Mouse (Mus musculus): ENCODE results near the gene Eef1b2.
"Not testable (repeated sequence)": the region's sequence is repeated elsewhere in the genome, so short reads cannot be mapped to it uniquely, and the experiment has no call there.

Eef1b2 gene

DNA sequence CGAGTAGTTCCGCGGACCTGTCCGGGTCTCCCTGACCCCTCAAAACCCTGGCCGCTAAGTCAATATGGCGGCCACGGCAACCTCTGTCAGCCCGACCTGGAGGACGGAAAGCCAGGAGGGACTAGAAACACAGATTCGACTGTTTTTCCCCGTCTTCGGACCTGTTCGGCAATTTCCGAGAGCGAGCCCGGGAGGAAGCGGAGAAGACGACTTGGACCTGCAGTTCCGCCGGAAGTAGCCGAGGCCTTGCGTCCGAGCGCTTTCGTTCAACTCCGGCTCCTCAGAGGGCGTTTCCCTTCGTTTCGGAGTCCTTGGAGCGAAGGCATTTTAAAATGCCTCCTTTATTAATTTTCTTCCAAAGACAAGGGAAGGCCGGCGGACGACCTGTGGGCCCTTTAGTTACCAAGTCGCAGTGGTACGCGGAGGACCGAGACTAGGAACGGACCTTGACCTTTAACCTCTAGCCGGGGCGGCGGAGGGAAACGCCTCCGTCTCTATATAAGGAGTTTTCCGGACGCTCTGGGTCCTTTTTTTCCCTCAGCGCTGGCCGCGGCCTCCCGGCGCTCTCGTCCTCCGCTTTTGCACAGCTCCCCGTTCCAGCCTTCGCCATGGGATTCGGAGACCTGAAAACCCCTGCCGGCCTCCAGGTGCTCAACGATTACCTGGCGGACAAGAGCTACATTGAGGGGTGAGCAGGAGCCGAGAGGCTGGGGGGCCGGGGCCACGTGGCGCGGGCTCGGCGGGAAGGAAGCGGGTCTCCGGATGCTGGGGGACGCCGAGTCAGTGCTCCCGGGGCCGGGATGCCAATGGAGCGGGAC lies at the start of gene Eef1b2, which contains the start of gene Ndufs1:
Eef1b2 (plus strand) TSS at position 222 of the 818 bp plus-strand sequence.
Ndufs1 (minus strand) TSS at position 230 of the 818 bp plus-strand sequence.
- CTCF ChIA-PET = interaction anchor here (1.1 kb wide), 1 partner anchor 47 kb away, joined by 3 read pairs; no protein-coding TSS in a partner anchor

DNA sequence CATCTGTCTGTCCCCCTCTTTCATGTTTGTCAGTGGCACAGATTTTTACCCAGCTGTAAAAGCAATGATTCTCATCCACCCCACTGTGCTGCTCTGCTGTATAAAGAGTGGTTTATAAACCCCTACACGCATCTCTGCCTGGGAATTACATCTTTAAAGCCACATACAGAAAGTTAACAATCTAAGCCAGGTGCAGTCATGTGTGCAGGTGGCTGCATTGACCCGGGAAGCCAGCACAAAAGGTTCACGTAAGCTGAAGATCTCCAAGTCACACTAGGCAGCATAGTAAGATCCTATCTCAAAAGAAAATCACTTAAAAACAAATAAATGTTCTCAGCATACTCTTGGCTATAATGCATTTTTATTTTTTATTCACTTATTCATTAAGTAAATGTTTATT lies 47.4 kb upstream of the Eef1b2 start:
- CTCF ChIA-PET = interaction anchor here (1.6 kb wide), 1 partner anchor 47 kb away, joined by 3 read pairs; no protein-coding TSS in a partner anchor

DNA sequence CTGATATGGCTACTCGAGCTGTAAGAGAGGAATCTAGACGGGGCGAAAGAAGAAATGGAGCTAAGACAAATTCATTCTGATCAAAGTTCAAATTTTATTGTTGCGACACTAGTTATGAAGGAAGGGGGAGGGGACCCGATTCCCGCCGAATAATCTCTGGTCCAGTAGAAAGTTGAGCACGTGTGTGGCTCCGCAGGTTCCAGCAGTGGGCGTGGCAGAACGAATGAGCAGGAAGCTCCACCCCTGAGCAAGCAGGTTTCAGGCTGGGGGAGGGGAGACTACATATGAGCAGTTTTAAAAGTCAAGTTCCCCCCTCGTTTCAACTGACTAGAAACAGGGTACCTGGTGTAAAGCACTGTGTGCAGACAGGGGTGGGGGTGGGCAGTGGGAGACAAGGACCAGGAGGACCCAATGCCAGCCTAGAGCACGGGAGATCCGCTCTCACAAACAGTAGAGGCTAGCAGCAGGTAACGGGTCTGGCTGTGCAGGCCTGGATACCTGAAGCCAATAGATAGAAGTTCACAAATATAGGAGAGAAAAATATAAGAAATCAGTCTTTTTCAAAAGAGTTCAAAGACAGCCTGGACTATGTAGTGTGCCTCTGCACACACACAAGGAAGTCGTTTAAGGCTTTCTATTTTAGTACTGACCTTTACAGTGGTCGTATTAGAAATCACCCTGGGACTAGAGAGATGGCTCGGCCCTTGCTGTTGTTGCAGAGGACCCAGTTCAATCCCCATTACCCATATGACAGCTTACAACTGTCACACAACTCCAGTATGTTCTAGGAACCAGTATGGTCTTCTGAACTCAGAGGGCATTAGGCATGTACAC lies 46.6 kb upstream of the Eef1b2 start:
- CTCF ChIA-PET = interaction anchor here (1.6 kb wide), 1 partner anchor 46 kb away, joined by 3 read pairs; no protein-coding TSS in a partner anchor

DNA sequence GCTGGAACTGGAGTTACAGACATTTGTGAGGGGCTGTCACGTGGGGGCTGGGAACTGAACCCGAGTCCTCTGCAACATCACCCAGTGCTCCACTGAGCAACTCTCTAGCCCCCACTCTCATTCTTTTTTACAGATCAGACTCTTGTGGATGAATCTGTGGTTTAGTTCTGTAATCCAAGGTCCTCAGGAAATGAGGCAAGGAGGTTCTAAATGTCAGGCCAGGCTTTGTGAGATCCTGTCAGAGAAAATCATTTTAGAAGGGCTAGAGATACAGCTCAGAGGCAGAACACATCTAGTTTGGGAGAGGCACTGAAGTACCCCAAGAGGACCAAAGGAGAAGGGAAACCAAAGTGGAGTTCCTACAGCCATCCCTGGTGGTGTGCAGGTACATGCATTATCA lies 45.7 kb upstream of the Eef1b2 start:
- CTCF ChIA-PET = interaction anchor here (0.7 kb wide), 1 partner anchor 1471 kb away, joined by 9 read pairs; no protein-coding TSS in a partner anchor

DNA sequence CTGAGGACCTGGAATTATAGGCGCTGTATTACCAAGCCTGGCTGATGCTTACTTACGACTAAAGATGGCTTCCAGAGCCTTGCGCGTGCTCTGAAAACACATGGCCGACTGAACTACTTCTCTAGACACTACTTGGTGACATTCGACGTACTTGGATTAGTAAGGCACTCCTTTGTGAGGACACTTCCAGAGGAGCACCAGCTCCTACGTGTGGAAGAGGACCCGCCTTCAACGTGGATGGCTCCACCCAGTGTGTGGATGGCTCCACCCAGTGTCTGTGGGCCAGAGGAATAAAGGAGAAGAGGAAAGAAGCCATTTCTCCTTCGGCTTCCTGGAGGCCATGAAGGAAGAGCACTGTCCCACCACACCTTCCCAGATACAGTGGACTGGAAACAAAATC lies 44.9 kb upstream of the Eef1b2 start:
- CTCF ChIA-PET = no interaction called here

DNA sequence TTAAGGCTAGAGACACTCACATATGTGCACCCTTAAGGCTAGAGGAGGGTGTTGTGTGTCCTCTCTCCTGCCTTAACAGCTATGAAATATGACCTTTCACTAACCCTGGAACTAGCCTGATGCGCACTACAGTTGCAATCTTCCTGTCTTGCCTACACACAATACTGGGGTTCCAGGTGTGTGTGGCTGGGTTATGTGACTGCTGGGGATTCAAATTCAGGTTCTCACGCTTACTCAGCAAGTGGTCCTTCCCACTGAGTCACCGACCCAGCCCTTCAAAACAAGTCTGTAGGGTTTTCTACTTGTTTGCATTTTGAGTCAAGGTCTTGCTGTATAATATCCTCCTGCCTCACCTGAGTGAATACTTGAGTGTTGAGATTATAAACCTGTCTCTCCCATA lies 42.1 kb upstream of the Eef1b2 start:
- CTCF ChIA-PET = no interaction called here

DNA sequence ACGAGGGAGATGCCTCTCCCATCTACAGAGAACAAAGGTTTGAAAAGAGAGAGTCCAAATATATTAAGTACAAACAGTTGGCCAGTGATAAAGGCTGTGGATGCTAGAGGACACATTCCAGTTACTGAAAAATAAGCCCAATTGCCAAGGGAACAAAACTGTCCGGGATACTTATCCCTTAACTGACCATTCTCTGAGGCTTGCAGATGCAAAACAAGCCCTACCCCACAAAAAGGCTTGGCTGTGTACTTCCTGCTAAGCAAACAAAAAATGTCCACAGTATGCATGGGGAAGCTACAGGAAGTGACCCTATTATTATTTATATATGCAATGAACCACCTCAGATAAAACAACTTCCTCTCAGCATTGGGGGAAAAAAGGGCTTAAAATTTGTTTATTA lies 38.7 kb upstream of the Eef1b2 start:
- CTCF ChIA-PET = no interaction called here

DNA sequence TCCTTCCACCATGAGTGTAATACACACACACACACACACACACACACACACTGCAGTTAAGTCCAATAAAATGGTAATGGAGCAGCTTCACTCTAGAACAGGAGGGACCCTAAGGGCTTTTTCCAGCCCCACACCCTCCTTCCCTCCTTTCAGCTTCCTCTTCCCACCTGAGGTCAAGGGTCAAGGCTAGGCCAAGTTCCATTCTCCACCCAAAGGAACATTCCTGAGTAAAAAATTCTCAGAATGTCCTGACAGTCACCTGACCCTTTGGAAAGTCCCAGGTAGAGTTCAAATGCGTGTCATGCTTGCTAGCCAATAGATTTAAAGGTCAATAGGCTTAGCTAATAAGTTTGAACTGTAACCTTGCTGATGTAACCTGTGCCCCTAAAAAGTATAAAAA lies 38.0 kb upstream of the Eef1b2 start:
- CTCF ChIA-PET = not testable (repeated sequence)

DNA sequence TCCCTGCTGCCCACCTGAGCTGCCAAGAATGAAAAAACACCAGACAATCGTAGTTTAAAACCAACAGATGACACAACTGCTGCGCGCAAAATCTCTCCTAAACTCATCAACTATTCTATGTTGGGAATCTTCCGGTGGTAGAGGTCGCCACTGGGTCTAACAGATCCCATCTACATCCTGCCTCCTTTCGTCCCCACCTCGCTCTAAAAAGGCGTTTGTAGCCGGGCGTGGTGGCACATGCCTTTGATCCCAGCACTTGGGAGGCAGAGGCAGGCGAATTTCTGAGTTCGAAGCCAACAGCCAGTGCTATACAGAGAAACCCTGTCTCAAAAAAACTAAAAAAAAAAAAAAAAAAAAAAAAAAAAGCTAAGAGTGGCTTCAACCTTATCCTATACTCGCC lies 36.4 kb upstream of the Eef1b2 start:
- CTCF ChIA-PET = no interaction called here

DNA sequence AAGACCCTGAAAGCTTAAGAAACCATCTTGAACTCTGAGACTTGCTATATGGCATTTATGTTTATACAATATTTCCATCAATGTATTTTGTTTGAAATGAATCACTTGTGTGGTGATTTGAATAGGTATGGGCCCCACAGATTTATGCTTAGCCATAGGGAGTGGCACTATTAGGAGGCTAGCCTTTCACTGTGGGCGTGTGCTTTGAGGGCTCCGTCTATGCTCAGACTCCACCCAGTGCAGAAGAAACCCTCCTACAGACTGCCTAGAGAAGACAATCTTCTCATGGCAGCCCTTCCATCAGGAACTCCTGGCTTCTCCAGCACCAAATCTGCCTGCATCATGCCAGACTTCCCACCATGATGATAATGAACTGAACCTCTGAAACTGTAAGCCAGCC lies 8.0 kb upstream of the Eef1b2 start:
- CTCF ChIA-PET = no interaction called here

DNA sequence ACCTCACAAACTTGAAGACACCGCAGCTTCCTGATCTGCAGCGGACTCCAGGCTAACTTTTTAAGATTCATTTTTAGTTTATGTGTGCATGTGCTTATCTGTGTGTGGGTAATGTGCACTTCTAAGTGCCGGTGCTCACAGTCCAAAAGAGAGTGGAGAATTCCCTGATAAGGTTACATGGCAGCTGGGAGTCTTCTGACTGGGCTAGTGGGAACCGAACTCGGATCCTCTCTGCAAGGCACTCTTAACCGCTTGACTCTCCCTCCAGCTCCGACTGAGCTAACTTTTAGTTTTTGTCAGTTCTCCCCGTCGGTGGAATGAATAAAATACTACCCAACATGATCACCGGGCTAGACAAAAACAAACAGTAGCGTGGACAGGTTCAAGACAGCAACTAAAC lies 772 bp upstream of the Eef1b2 start:
- CTCF ChIA-PET = interaction anchor here (0.6 to 1.1 kb wide), 2 partner anchors 19 to 46 kb away, joined by 3 to 6 read pairs; no protein-coding TSS in a partner anchor

DNA sequence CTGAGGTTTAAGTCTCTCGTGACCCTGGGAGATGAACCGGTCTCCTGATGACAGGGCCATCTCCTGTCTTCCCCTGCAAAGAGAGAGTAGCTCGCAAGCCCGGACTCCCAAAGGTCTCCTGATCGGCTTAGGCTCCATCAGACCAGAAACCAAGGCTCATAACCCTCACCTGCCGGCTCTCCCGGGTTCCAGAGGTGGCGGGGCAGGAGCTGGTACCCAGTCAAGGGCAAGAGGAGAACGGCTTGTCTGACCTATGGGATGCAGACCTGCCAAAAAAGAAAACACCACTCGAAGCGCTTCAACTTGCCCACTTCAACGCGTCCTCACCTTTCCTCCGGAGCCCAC lies 394 bp upstream of the Eef1b2 start:
- CTCF ChIA-PET = interaction anchor here (0.6 to 1.1 kb wide), 2 partner anchors 19 to 46 kb away, joined by 3 to 6 read pairs; no protein-coding TSS in a partner anchor

DNA sequence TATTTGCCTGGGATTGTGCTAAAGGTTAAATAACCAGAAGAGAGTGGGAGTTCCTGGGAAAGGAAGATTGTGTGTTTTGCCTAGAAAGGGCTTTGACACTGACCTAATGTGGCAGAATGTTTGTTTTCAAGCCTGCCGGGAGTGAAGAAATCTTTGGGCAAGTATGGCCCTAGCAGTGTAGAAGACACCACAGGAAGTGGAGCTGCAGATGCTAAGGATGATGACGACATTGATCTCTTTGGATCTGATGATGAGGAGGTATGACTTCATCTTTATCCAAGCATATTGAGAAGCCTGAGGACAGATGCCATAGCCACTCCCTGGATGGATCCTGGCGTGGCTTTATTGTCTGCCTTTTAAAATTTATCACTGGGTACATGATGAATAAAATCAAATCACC lies 1.7 kb downstream of the Eef1b2 start:
- CTCF ChIA-PET = no interaction called here

DNA sequence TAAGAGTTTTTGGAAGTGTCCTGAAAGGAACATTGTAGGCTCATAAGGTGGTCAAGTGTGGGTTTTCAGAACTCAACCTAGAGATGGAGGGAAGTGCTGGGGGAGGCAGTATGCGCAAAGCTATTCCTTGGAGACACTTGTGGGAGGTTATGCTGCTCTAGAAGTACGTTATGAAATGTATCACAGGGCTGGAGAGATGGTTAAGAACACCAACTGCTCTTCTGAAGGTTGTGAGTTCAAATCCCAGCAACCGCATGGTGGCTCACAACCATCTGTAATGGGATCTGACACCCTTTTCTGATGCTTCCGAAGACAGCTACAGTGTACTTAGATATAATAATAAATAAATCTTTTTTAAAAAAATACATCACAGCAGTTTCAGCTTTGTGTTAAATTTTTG lies 3.5 kb downstream of the Eef1b2 start:
- CTCF ChIA-PET = no interaction called here

DNA sequence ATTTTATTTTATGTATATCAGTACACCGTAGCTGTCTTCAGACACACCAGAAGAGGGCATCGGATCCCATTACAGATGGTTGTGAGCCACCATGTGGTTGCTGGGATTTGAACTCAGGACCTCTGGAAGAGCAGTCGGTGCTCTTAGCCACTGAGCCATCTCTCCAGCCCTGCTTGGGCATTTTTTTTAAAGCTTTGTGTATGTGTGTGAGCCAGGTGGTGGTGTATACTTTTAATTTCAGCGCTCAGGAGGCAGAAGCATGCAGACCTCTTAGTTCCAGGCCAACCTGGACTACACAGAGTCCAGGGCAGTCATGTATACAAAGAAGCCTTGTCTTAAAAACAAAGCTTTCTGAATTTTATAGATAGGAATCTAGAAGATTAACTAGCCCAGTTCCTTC lies 4.0 kb downstream of the Eef1b2 start:
- CTCF ChIA-PET = interaction anchor here (0.5 to 0.9 kb wide), 3 partner anchors 9 to 1353 kb away, joined by 3 to 8 read pairs (median 4); no protein-coding TSS in a partner anchor

DNA sequence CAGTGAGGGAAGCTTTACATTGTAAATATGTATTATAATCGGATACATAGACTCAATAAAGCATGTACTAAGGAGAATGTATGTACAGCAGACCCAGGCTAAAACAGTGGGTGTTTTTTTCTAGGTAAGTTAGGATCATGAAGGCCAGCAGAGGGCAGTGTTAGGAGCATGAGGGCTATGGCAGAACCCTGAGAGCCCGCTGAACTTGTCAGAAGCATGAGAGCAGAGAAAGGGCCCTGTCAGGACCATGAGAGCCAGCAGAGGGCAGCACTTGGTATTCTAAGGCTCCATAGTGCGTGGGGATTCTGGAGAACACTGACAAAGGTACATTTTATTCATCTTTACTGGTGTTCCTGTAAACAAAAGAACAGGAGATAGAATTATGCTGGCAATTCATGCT lies 4.4 kb downstream of the Eef1b2 start:
- CTCF ChIA-PET = interaction anchor here (0.5 to 0.9 kb wide), 3 partner anchors 8 to 1353 kb away, joined by 3 to 8 read pairs (median 4); no protein-coding TSS in a partner anchor

DNA sequence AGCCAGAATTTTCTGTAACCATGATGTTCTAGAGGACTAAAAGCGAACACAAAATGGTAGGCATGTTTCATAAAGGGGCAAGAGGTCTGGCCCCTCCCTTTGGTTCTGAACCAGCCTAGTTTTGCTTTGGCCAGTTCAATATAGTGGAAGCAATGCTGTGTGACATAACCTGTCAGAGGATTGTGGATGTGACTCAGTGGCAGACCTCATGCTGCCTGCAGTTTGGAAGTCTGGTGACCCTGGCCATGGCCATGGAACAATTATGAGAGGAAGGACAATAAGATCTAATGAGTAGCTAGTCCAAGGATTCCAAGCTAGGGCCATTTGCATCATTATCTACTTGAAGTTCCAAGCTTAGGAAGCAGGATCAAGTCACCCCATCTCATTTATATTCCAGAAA lies 4.9 kb downstream of the Eef1b2 start:
- CTCF ChIA-PET = no interaction called here

DNA sequence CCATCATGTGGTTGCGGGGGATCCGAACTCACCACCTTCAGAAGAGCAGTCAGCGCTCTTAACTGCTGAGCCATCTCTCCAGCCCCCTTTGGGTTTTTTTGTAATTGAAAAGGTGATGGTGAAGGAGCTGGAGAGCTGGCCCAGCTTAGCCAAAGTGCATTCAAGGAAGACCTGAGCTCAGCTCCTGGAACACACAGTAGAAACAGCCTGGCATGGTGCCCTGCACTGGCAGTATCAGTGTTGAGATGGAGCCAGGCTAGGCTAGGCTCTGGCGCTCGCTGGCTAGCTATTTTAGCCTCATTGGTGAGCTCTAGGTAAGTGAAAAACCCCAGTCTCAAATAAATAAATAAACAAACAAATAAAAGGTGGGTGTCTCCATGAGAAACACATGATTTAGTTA lies 5.6 kb downstream of the Eef1b2 start:
- CTCF ChIA-PET = no interaction called here

DNA sequence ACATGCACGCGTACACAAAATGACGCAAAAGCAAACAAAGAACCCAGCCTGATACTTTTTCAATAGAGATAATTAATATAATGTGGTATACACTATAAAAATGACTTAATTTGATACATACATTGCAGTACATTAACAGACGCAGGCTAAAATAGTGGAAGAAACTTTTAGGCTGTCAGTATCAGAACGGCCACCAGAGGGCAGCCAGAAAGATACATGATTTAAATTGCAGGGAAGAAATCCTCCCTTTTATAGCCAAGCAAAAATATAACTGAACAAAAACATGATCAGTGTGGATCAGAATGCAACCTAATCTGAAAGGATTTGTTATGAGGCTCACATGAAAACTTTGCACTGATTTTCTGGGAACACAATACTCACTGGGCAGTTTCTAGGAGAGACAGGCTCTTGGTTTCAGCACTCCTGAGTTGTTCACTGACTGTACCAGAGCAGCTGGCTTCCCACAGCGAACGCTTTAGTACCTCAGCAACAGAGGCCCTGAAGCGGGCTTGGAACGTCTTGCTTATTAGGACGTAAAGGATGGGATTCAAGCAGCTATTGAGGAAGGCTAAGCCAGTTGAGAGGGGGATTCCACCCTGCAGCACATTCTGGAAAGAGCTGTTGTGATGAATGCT lies 6.1 kb downstream of the Eef1b2 start:
- CTCF ChIA-PET = no interaction called here

DNA sequence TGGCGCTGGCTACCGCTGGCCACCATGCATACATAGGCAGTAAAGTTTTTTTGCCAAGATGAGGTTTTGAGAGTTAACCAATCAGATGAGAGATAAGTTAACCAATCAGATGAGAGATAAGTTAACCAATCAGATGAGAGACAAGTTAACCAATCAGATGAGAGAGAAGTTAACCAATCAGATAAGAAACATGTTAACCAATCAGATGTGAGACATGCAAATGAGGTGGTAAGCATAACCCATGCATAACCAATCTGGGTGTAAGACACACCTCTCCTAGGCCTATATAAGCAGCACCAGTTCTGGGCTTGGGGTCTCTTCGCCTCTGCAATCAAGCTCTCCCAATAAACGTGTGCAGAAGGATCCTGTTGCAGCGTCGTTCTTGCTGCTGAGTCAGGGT lies 8.8 kb downstream of the Eef1b2 start:
- CTCF ChIA-PET = not testable (repeated sequence)

DNA sequence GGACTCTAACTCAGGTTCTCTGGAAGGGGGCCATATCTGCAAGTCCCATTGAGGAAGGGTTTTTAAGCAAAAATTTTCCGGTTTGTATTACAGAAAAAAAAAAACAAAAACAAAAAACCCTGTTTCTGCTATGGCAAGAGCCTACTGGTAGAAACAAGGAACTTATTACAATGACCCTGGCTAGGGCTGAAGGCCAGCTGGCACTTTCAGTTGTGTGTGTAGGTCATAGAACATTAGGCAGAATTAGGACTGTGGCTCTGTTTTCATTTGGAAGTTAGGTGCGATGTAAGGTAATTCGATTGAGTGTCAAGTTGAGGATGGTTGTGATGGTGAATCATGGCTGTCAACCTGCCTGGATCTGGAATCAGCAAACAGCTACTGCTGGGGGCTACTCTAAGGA lies 11.9 kb downstream of the Eef1b2 start:
- CTCF ChIA-PET = no interaction called here

DNA sequence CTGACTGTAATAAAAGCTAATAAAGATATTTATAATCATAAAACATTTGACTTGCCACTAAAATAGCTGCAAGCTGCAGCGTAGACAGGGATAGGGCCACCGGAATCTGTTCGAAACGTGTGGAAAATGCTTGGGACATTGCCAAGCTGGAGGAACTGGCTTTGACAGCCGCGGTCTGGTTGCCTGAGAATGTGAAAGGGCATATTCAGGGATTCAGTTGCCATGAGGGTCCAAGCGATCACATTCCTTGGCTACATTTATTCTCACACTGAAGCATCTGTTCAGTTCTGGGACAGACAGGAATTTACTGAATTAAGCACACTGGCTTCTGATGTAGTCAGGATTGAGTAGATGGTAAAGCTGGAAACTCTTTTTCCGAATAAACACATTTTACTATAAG lies 14.2 kb downstream of the Eef1b2 start:
- CTCF ChIA-PET = no interaction called here

Data from spleen, embryonic (tissue).